21 mouse cellular contexts compared by ENCODE assay signal in the genomic region with DNA sequence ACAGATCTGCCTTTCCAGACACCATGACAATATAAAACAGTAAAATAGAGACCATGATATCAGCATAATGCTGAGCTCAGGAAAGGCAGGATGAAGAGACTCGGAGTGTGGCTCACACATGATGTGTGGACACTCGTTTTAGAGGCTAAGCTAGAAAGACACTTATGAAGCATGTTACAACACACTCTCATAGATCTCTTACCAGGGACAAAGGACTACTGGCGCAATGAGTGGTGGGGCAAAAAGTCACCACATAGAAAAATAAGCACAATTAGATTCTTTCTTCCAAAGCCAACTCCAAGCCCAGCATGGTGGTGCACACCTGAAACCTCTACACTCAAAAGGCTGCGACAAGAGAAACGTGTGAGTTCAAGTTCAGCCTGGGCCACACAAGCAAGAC. TPM values are rescaled to one million over a fixed set of nuclear protein-coding genes. Genes with fewer than 3 reads are reported as not detected.
DNase-seq lines count a peak whose midpoint lies in the region; ATAC-seq and TF ChIP-seq lines count a peak whose summit lies in the region.
"Had no signal": no experiment of that assay in that cellular context is flagged by ENCODE, and none has a peak within 500 bp of the region (broad histone marks: within the 10 kb centered on the region; RNA-seq: fewer than 3 reads in every experiment).

No protein-coding gene starts in this region.

- peaks cover 5% of the 10 kb centered on the region for H3K4me1 ChIP-seq in liver, postnatal 0 days (ENCODE audit: insufficient read depth)
- H3K4me1 ChIP-seq in liver, embryonic 12.5 days: peaks cover 10% of the 10 kb centered on the region
- H3K4me1 ChIP-seq: embryonic facial prominence, embryonic 13.5 days; embryonic facial prominence, embryonic 15.5 days; forebrain, embryonic 10.5 days; forebrain, embryonic 12.5 days had no signal

- WGBS in liver, postnatal 0 days (ENCODE audit: insufficient replicate concordance): 81% methylated on average over 5 of the region's 5 CpGs
- WGBS in liver, embryonic 12.5 days (ENCODE audit: insufficient replicate concordance): 78% methylated on average over 5 of the region's 5 CpGs

- TF ChIP-seq CTCF in layer of hippocampus, adult 2 months (conservative IDR thresholded peaks at IDR 0.05): no peak
- no peak for TF ChIP-seq CTCF in liver, postnatal 0 days (IDR thresholded peaks at IDR 0.05; ENCODE audit: low read depth)

- H3K4me2 ChIP-seq in liver, postnatal 0 days (ENCODE audit: low read depth, low read length): no peak overlapping the region
- H3K4me2 ChIP-seq in liver, embryonic 12.5 days: no peak overlapping the region
- H3K4me2 ChIP-seq: embryonic facial prominence, embryonic 13.5 days; embryonic facial prominence, embryonic 15.5 days; forebrain, embryonic 12.5 days had no signal

- H3K9ac ChIP-seq in liver, postnatal 0 days (replicated peaks): no peak overlapping the region
- H3K9ac ChIP-seq in liver, embryonic 12.5 days: no peak overlapping the region
- H3K9ac ChIP-seq: embryonic facial prominence, embryonic 13.5 days; embryonic facial prominence, embryonic 15.5 days; forebrain, embryonic 12.5 days had no signal

- no peaks in the 10 kb centered on the region for H3K27me3 ChIP-seq in liver, postnatal 0 days (ENCODE audit: insufficient read depth, low read length)
- no peaks in the 10 kb centered on the region for H3K27me3 ChIP-seq in liver, embryonic 12.5 days (replicated peaks)
- H3K27me3 ChIP-seq: embryonic facial prominence, embryonic 13.5 days; embryonic facial prominence, embryonic 15.5 days; forebrain, embryonic 12.5 days had no signal

- peak overlapping the region; percentile 15; the same call in 1 of the 2 replicates for H3K27ac ChIP-seq in layer of hippocampus, adult 2 months
- no peak overlapping the region for H3K27ac ChIP-seq in liver, postnatal 0 days (ENCODE audit: low read depth)
- H3K27ac ChIP-seq in liver, embryonic 12.5 days: no peak overlapping the region
- H3K27ac ChIP-seq: embryonic facial prominence, embryonic 13.5 days; embryonic facial prominence, embryonic 15.5 days; forebrain, embryonic 10.5 days; forebrain, embryonic 12.5 days had no signal

- no peaks in the 10 kb centered on the region for H3K9me3 ChIP-seq in liver, postnatal 0 days (ENCODE audit: low read length)
- H3K9me3 ChIP-seq in liver, embryonic 12.5 days (replicated peaks): no peaks in the 10 kb centered on the region
- H3K9me3 ChIP-seq: embryonic facial prominence, embryonic 13.5 days; embryonic facial prominence, embryonic 15.5 days; forebrain, embryonic 10.5 days; forebrain, embryonic 12.5 days had no signal

- TF ChIP-seq EP300 in liver, postnatal 0 days (IDR thresholded peaks at IDR 0.05; ENCODE audit: low read depth): no peak

- peak; percentile 56; the same call in 1 of the 2 replicates for ATAC-seq in liver, postnatal 0 days
- ATAC-seq in liver, embryonic 12.5 days: no peak
- ATAC-seq: forebrain, embryonic 14.5 days; forebrain, embryonic 16.5 days had no signal

- H3K36me3 ChIP-seq in liver, postnatal 0 days (replicated peaks; ENCODE audit: insufficient read depth, low read length): peaks cover 11% of the 10 kb centered on the region; the same call in 1 of the 2 replicates
- H3K36me3 ChIP-seq in liver, embryonic 12.5 days: peaks cover 5% of the 10 kb centered on the region; the same call in 1 of the 2 replicates

- no peak for DNase-seq in layer of hippocampus, adult 2 months (ENCODE audit: low spot score in 2 of 2)
- no peak for DNase-seq in layer of hippocampus, adult 18-20 months (ENCODE audit: low spot score in 2 of 2)
- no peak for DNase-seq in liver, postnatal 0 days
- DNase-seq: adrenal gland, adult 2 months; adrenal gland, postnatal 10 days; adrenal gland, postnatal 25 days; cerebellum, adult 11 months; cerebellum, adult 18-20 months; cerebellum, adult 8-10 months; cerebellum, adult 9-11 months; cerebellum, postnatal 14 days; cerebellum, postnatal 36 days; embryo, embryonic 11 days had no signal

- no peak overlapping the region for H3K4me3 ChIP-seq in layer of hippocampus, adult 2 months
- no peak overlapping the region for H3K4me3 ChIP-seq in liver, postnatal 0 days (ENCODE audit: low read depth, low read length)
- H3K4me3 ChIP-seq in liver, embryonic 12.5 days: no peak overlapping the region
- H3K4me3 ChIP-seq: embryonic facial prominence, embryonic 13.5 days; embryonic facial prominence, embryonic 15.5 days; erythroblast, embryonic 14.5 days; forebrain, embryonic 10.5 days; forebrain, embryonic 12.5 days had no signal

RNA-seq across cellular contexts. Expression of gene Cdc42se2, which starts 56.5 kb away (rescaled TPM):
- 100 to 1,000 TPM; 134 TPM for total RNA-seq in layer of hippocampus, adult 2 months (2021)
- 100 to 1,000 TPM; 135 to 144 TPM for total RNA-seq in layer of hippocampus, adult 18-20 months (2021)
- polyA plus RNA-seq in liver, postnatal 0 days (2015; fragmentation: Nextera tagmentation; extraction: Ambion mirVana): 13.7 and 15.4 TPM in 2 replicates
- polyA plus RNA-seq in liver, embryonic 12.5 days (2016; fragmentation: Nextera tagmentation; extraction: Ambion mirVana): 28.0 and 28.5 TPM in 2 replicates
